Comparison of ENCODE assay signal across 8 mouse cellular contexts in genomic region chr4:10859911-10860581, GRCm38 (mm10). TPM values are rescaled to one million over a fixed set of nuclear protein-coding genes. Genes with fewer than 3 reads are reported as not detected.
DNase-seq lines count a peak whose midpoint lies in the region; ATAC-seq and TF ChIP-seq lines count a peak whose summit lies in the region.

No protein-coding gene starts in this region.

- no peak overlapping the region for H3K27ac ChIP-seq in lung, embryonic 15.5 days
- H3K27ac ChIP-seq in stomach, embryonic 14.5 days (ENCODE audit: low read length), result no peak overlapping the region

- 34% methylated on average over 10 of the region's 12 CpGs for WGBS in lung, embryonic 15.5 days
- WGBS in lung, adult 2 months, result 37% methylated on average over 12 of the region's 12 CpGs
- 44% methylated on average over 10 of the region's 12 CpGs for WGBS in stomach, embryonic 14.5 days

- H3K27me3 ChIP-seq in lung, embryonic 15.5 days, result no peaks in the 10 kb centered on the region
- no peaks in the 10 kb centered on the region for H3K27me3 ChIP-seq in stomach, embryonic 14.5 days (ENCODE audit: control insufficient read depth, insufficient read depth, low read length)

- H3K4me2 ChIP-seq in lung, embryonic 15.5 days, result peak overlapping the region; percentile 30; the same call in 1 of the 2 replicates
- no peak overlapping the region for H3K4me2 ChIP-seq in stomach, embryonic 14.5 days (replicated peaks; ENCODE audit: low read depth, low read length)

- H3K4me3 ChIP-seq in lung, embryonic 15.5 days, result peak overlapping the region; percentile 16; the same call in 1 of the 2 replicates
- H3K4me3 ChIP-seq in lung, adult 2 months (replicated peaks; ENCODE audit: extremely low read depth, low read depth, low read length), result no peak overlapping the region
- no peak overlapping the region for H3K4me3 ChIP-seq in stomach, embryonic 14.5 days (ENCODE audit: low read depth, low read length)

- intact Hi-C loops in left cerebral cortex, postnatal 14 days (cut with DNase I), result no loop called here

- peak; percentile 76 for ATAC-seq in lung, embryonic 15.5 days (ENCODE audit: borderline replicate concordance, extremely low read depth, low FRiP score, low TSS enrichment)
- peak; percentile 89 for ATAC-seq in frontal cortex, adult (ENCODE audit: low TSS enrichment)
- ATAC-seq in stomach, embryonic 14.5 days (ENCODE audit: insufficient number of reproducible peaks, insufficient read depth, low FRiP score, low read depth), result peak; percentile 79

- H3K9me3 ChIP-seq in lung, embryonic 15.5 days, result no peaks in the 10 kb centered on the region
- no peaks in the 10 kb centered on the region for H3K9me3 ChIP-seq in stomach, embryonic 14.5 days (ENCODE audit: control insufficient read depth, low read depth, low read length)

- peaks cover 3% of the 10 kb centered on the region; the same call in 1 of the 2 replicates for H3K4me1 ChIP-seq in lung, embryonic 15.5 days
- no peaks in the 10 kb centered on the region for H3K4me1 ChIP-seq in lung, adult 2 months (ENCODE audit: control insufficient read depth, insufficient read depth, low read length)
- H3K4me1 ChIP-seq in stomach, embryonic 14.5 days (ENCODE audit: control insufficient read depth, insufficient read depth, low read length), result no peaks in the 10 kb centered on the region

- no peak for DNase-seq in lung, adult 2 months
- DNase-seq in cerebellum, postnatal 10 days, result peak; percentile 39 to 55
- peak; percentile 40 to 81 for DNase-seq in left cerebral cortex, postnatal 14 days (ENCODE audit: low spot score in 2 of 2)
- no peak for DNase-seq in urinary bladder, postnatal 25 days (ENCODE audit: low spot score)
- no peak for DNase-seq in thymus, postnatal 10 days (ENCODE audit: low spot score in 2 of 2)

- no peaks in the 10 kb centered on the region for H3K36me3 ChIP-seq in lung, embryonic 15.5 days
- no peaks in the 10 kb centered on the region for H3K36me3 ChIP-seq in stomach, embryonic 14.5 days (ENCODE audit: control insufficient read depth, insufficient read depth, low read length)

- no peak for TF ChIP-seq POLR2A in lung, adult 2 months (IDR thresholded peaks at IDR 0.05; ENCODE audit: borderline replicate concordance, extremely low read depth, low read depth, low read length)

- no peak for TF ChIP-seq CTCF in lung, adult 2 months (IDR thresholded peaks at IDR 0.05; ENCODE audit: insufficient read depth, low read length)

- H3K9ac ChIP-seq in lung, embryonic 15.5 days, result no peak overlapping the region
- no peak overlapping the region for H3K9ac ChIP-seq in stomach, embryonic 14.5 days (replicated peaks; ENCODE audit: low read depth, low read length)

RNA-seq across cellular contexts. Expression of gene 2610301B20Rik, which starts 14.3 kb away (rescaled TPM):
- polyA plus RNA-seq in lung, embryonic 15.5 days (2015; fragmentation: Nextera tagmentation; extraction: Ambion mirVana), result 28.4 and 28.8 TPM in 2 replicates
- polyA plus RNA-seq in lung, adult 2 months (2012; rRNA removed), result 5.5 and 7.3 TPM in 2 replicates
- total RNA-seq in left cerebral cortex, postnatal 14 days (2021), result 10 to 100 TPM; 24.7 to 25.7 TPM
- 27.1 and 28.7 TPM in 2 replicates for polyA plus RNA-seq in stomach, embryonic 14.5 days (2014; fragmentation: Nextera tagmentation; extraction: Ambion mirVana)

Comparison
In these comparisons a context has a peak if more than half of its experiments do, and no peak if none do; other contexts are left out.
1. DNase-seq: peak in cerebellum, postnatal 10 days (2 of 2) and left cerebral cortex, postnatal 14 days (2 of 2); none in lung, adult 2 months (single experiment), urinary bladder, postnatal 25 days (single experiment) and thymus, postnatal 10 days (0 of 2).
2. Peak in every context shown above with its lines, with median percentiles within 50 percentile points of each other: ATAC-seq.